Mouse (Mus musculus) gastrocnemius, postnatal 4 days (tissue): Measurements from ENCODE around the gene Morc2a. TPM values are rescaled to one million over a fixed set of nuclear protein-coding genes. Genes with fewer than 3 reads are reported as not detected.
A peak's percentile ranks its signal among the peaks of the same experiment; 100 is the strongest.

Experiments
- DNase-seq, 2 experiments: peaks; one replicate each; pipeline ENCODE4 v3.0.0; 2021 to 2022; ENCODE audit warnings: low spot score in 2 of 2, mixed read lengths in 2 of 2
- total RNA-seq, 2 experiments: library from RNA; stranded (reverse); gene quantifications; 2 replicates each; pipeline ENCODE4 v1.2.3; 2021

Gene Morc2a
- total RNA-seq, 2 experiments from 2014 or later = 31.3 to 32.1 TPM

DNA sequence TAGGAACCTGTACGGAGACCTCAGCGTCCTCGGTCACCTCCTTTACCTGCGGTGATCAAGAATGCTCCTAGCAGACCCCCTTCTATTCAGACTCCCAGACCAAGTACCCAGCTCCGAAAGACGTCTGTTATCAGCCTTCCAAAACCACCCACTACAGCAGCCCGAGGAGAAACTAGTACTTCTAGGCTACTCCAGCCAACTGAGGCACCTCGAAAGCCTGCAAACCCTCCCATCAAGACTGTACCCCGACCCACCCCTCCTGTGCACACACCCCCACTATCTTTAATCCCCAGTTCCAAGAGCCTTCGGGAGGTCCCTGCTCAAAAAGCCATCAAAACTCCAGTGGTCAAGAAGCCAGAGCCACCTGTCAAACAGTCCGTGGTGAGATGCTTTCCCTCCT is 34.7 kb downstream of the Morc2a start:
- no peak for DNase-seq

DNA sequence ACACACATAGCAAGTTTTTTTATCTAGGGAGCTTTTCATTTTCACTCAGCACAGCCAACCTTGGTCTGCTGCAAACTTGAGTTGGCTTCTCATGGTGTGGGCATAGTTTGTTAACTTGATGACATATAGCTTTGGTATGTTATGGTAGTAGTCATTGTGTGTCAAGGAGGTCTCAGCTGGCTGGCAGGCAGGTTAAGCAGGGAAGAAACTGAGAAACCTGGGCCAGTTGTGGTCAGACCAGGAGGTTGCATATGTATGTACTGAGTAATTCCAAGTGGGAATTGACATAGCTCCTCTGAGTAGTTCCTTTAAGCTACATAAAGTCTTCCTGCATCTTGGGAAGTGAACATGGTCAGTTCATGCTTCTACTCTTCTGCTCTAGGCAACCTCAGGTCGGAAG is 35.2 kb downstream of the Morc2a start:
- DNase-seq = no peak

DNA sequence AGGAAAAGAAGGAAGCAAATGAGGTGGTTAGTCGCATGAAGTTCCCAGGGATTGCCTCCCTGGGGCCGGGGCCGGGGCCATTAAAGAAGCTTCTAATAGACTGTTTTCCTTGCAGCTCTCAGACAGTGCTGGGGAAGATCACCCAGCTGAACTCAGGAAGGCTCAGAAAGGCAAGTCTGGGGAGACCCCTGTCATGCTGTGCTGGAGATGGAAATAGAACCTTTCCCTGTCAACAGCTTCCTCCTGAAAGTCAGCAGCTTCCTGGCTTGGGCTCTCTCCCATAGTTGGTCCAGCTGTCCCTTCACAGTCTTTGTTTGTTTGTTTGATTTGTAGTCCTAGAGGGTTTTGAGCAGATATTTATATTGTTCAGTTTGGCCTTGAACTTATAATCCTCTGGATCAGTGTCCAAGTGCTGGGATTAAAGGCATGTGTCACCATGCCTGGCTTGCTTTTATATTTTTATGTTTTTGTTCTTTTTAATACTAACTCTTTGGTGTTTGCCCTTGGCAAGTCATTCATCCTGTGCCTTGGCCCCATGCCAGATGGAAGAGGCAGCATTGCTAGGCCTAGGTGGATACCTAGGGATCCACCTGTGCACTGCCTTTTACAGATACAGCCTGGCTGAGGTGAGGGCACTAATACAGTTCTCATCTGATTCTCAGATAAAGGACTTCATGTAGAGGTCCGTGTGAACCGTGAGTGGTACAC is 35.9 kb downstream of the Morc2a start:
- DNase-seq = no peak

DNA sequence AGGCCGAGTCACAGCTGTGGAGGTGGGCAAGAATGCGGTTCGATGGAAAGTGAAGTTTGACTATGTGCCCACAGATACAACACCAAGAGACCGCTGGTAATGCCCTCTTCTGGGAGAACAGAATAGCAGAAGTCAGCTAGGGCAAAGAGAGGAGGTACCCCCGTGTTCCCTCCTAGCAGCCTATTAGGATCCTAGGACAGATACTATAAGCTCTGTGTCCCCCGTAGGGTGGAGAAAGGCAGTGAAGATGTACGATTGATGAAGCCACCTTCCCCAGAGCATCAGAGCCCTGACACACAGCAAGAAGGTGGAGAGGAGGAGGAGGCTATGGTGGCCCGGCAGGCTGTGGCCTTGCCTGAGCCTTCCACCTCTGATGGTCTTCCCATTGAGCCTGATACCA is 36.4 kb downstream of the Morc2a start:
- no peak for DNase-seq

DNA sequence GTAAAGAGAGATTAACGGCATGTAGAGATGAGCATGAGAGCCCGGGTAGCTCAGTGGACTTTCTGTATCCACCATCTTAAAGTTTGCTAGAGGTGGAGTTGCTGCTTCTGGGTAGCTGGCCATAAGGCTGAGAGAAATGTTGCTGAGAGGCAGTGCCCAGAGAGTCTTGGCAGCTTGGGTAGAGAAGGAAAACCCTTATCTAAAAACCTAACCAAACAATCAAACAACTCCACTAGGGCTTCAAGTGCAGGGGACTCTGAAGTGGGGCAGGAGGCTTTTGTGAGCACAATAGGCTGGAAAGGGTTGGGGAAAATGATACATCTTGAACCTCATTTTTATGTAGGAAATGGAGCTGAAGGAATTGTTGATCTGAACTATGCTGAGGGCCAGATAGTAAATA is 37.3 kb downstream of the Morc2a start:
- DNase-seq = no peak

DNA sequence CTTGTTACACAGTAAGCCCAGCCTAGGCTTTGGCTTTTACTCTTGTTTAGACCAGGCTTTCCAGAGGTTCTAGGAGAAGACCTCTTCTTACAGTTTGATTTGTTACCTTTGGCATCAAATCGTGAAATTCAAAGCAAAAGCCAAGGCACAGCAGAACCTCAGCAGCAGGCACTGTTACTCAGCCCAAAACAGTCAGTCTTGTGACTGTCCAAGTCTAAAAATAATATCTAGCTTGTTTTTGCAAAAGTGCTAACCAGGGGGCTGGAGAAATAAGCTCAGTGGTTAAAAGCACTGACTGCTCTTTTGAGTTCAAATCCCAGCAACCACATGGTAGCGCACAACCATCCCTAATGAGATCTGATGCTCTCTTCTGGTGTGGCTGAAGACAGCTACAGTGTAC is 37.9 kb downstream of the Morc2a start:
- DNase-seq = no peak

DNA sequence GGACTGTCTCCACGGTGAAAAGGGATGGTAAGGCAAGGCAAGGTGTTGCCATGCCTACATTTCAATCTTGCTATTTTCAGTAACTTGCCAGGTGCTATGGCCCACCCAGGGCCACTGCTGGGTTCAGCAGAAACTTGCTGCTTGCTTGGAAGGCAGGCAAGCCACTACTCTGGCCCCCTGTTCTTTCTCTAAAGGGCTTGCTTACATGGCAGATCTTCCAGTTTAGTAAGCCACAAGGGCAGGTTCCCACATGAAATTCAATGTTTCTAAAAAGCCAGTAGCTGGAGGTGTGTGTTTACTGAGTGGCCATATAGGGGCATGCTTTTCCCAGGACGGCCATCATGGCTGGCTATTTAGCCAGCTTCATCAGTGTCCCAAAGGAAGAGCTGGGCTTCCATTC is 42.8 kb downstream of the Morc2a start:
- DNase-seq = no peak

DNA sequence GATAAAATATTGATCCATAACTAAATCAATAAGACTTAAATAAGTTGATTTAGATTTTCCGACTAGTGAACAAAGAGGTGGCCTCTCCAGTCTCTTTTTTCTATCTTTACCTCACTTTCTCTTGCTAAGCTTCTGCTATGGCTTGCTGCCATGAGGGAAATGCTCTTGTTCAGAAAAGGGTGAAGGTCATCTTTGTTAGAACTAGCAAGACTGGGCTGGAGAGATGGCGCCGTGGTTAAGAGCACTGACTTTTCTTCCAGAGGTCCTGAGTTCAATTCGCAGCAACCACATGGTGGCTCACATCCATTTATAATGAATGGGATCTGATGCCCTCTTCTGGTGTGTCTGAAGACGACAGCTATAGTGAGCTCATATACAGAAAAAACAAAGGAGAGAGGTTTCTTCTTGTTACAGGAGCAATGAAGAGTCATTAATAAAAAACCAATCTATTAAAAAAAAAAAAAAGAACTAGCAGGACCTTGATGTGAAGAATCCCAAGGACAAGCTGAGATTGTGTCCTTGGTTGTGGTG is 47.2 kb downstream of the Morc2a start:
- DNase-seq = no peak

DNA sequence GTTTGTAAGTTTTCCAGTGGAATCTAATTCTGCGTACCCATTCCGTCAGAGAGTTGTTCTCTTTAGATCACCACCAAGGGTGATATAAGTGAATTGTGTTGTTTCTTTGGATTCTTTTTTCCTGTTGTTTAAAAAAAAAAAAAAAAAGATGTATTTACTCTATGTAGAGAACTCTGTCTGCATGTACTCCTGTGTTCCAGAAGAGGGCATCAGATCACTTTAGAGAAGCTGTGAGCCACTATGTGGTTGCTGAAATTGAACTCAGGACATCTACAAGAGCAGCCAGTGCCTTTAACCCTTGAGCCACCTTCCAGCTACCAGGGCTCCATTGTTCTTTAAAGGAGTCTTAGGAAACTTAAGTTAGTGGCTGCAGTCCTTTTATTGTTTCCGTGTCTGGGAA is 48.5 kb downstream of the Morc2a start:
- DNase-seq = no peak

DNA sequence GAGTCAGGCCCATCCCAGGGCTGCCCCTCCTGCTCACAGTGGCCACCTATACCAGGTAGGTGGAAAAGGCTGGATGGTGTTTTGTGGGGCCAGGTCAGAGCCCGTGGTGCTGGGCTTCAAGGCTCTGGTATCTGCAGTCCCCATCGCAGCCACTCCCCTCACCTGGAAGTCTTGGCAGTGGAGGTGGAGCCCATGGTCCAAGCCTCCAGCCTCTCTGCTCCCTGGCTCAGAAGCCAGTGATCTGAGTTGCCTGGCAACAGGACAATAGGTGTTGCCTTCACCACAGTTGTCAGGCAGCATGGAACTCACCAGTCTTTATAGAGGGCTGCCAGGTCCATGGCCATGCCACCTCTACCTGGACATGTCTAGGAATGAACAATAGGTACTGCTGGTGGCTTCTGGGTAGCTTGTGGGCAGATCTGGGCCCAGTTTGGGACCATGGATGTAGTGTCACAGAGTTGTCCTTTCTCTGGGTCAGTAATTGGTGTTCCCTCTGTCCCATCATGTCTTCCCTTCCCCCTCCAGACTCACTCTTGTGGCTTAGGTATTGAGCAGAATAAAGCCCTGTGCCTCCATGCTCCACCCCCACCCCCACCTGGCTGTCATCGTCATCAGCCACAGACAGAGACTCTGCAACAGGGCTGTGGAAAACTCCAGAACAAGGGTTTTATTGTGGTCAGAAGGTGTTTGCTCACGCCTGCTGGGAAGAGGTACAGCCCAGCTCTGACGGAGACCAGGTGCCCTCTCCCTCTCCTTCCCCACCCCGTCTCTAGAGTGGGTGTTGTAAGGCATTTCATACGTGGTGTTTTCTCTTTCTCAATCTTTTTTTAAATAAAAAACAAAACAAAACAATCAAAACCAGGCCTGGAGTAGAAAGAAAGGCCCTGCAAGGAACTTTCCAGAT is 54.4 kb downstream of the Morc2a start:
- DNase-seq = no peak

DNA sequence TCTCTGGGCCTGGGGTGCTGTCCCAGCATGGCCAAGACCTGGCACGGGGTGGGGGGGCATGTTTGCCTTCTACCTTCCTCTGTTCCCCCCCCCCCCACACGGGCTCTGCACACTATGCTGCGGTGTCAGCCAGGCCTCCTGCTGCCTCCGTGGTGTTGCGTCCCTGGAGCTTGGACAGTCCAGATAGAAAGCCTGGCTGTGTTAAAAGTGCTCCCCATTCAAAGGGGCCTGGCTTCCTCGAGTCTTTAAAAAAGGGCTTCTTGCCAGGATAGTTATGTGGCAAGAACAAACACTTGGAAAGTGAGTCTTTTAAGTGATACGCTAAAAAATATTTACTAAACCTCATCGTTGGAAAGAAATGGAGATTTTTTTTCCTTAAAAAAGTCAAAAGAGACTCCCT is 55.4 kb downstream of the Morc2a start:
- no peak for DNase-seq

DNA sequence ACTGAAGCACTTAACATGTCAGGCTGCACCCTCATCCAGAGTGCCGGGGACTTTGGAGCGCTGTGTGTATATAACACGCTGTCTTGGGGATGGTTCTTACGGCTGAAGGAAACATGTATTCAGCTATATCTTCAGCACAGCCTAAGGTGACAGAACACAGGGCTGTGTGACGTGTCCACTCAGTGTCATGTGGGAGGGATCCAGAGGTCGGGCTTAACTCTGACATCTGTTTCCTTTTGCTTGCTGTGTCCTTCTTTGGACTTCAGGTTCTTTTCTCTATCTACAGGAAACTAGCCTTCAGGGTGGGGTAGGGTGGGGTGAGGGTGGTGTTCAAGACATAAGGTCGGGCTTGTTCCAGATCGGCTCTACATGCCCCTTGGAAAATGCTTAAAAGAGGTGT is 58.1 kb downstream of the Morc2a start:
- DNase-seq = no peak

DNA sequence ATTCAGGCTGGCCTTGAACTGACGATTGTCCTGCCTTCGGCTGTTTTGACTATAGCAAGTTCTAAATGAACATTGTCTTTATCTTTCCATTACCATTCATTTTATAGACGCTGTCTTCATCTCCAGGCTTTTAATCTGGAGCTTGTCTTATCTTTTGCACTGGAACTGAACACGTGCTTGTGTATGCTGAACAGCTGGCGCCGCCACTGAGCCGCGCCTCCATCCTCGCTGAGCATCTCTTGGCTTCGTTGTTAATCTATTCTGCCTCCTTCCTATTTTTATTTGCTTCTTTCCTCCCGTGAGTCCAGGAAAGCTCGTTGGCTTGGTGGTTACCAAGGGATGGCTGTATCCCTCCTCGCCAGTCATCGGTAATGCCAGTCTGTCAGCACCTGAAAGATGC is 61.2 kb downstream of the Morc2a start:
- DNase-seq = no peak

DNA sequence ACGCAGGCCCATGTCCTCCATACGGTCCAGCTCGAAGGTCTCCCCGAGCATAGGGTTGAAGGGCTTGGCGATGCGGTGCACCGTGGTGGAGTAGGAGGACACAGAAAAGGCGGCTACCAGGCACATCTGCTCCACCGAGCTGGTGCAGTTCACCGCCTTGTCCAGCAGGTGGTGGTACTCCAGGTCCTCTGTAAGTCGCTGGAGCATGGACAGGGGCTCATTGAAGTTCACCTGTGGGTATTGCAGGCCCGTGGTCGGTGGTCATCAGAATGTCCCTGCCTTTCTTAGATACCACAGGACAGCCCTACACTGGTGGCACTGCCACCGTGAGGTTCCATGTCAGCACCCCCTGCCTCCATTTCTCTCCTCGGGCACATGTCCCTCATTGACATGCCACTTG is 65.5 kb downstream of the Morc2a start:
- DNase-seq = peak in 1 of 2 experiments; percentile 63

DNA sequence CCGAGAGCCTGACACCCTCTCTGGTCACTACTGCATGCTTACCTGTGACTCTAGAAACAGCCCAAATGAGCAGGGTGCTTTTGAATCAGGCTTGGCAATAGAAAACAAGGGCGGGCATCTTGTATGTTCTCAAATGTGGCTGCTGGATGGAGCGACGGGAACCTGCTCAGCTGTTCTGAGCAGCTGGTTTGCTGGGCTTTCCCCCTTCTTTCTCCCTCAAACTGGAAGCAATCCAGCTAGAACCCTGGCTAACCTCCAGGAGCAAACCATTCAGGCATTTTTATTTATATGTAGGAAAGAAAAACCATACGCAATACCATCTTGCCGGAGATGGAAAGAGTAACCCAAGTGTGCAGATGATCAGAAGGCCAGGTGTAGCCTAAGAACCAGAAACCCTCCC is 67.7 kb downstream of the Morc2a start:
- DNase-seq = no peak

DNA sequence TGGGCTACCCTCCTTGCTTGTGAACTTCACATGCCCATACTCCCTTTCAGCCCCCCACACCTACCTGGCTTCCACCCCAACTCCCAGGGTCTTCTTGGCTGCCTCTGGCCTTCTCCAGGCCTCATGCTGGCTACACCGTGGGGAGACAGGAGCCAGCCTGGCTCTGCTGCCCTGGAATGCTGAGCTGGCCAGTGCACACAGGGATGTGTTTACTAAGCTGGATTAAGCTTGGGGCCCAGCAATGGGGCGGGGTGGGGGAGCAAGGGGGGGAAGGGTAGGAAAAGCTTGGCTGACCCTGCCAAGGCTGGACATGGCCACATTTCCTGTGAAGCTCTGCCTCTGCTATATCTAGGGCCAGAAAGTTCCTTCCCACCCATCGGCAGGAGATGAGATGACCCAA is 73.0 kb downstream of the Morc2a start:
- DNase-seq = no peak

DNA sequence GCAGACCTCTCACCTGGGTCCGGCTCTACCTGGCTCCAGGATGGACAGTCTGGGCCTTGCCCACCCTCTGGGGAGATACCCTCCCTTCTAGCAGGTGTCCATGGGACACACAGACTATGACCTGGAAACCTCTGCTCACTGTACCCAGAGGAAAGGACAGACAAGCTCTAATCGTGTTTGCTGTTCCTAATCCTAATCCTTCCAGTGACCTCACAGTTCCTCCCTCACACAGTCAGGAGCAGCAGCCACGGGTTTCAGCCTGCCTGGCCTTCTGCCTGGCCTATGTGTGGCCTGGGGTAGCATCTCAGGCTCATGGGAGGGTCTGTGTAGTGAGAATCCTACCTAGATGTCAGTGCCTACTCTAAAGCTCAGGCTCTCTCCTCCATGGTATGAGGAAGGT is 73.9 kb downstream of the Morc2a start:
- DNase-seq = no peak

DNA sequence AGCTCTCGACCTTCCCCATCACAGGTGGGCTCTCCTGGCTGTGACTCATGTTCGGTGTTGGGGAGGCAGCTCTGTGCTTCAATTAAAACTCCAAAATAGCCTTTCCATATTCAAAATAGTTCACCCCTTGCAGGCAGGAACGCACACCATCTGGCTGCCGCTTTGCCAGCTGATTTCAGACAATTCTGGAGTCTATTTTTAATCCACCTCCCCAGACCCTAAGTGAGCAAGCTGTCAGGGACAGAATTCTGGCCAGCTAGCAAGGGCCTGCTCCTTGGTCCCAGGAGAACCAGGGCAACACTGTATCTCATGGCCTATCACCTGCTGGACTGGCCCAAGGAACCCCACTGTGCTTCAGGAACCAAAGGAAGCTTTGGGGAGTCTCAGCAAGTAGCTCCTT is 74.9 kb downstream of the Morc2a start:
- DNase-seq = no peak

DNA sequence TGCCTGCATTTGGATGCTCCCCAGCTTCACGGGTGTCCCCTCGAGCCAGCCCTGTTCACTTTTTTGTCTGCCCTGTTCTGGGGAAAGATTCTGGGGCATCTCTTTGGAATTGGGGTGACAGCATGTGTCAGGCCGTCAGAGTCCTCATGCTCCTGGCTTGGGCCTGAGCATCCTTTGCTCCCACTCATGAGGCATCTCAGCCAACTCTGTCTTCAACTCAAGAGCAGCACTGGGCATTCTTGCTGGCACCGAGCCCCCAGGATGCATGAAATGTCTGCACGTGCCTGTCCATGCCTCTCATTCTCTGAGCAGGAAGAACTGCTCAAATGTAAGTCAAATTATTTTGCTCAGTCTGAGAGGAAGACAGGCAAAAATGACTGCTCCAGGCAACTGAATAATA is 75.7 kb downstream of the Morc2a start:
- DNase-seq = no peak

DNA sequence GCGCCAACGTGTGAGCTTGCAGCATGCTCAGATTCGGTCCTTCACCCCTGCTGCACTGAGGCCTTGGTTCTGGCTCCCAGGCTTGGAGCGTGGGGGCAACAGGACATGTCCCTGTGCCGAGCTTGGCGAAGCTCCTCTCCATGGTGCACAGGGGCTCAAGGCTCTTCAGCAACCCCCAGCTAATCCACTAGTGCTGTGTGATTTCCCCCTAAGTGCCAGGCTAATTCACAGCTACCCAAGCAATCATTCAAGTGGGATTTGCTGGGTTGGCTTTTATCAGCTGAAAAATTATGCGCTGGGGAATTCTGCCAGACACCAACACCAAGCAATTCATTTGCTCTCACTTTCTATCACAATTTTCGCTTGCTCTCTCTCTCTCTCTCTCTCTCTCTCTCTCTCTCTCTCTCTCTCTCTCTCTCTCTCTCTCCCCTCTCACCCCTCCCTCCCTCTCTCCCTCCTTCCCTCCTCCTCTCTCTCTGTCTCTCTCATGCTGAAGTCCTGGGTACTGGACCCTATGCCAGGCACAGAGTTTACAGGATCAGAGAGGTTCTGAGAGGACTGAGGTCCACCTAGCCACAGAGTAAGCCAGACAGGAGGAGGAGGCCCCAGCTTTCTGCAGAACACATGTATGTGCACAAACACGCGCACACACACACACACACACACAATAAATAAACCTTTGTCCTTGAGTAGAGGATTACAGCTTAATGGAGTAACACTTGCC is 76.5 kb downstream of the Morc2a start:
- no peak for DNase-seq

DNA sequence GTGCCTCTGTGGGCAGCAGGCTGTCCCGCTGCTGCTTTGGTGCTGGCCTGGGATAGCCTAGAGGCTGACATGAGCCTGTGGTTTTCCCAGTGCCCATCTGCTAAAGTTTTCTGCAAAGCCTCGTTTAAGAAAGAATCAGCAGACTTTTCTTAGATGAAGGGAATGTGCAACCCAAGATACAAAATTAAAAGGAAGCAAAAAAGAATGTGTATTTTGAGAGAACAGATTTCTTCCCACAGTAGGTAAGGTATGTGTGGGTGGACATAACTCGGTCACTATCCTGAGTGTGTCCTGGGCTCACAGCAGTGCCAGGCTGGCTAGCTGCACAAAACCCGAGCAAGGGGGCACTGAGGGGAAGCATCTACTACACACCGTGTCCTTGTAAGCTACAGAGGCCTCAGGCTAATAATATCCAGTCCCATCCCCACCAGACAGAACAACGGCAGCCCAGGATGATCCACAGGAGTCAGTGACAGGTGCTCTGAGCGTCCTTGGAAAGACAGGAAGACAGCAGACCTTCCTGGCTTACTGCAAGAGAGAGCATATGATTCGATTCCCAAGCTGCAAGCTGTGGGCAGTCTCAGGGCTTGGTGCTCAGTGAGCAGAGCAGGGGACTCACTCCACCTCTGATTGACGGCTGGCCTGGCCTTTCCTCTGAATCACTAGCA is 78.6 kb downstream of the Morc2a start:
- DNase-seq = no peak
